9 mouse cellular contexts compared by ENCODE assay signal in the genomic region with DNA sequence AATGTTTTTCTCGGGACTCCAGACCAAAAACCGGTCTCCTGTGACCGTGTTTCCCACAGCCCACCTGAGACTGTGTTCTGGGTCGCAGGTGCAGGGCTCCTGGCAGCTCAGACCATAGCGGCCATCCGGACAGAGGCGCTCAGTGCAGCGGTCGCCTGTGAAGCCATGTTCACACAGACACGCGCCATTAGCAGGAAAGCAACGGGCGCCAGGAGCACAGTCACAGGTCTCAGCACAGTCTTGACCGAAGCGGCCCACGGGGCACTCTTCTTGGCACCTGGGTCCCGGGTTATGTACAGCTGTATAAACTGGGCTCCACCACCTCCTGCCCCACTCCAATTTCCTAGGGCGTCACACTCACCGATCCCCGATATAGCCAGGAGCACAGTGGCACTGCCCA. TPM values are rescaled to one million over a fixed set of nuclear protein-coding genes. Genes with fewer than 3 reads are reported as not detected.
DNase-seq lines count a peak whose midpoint lies in the region; ATAC-seq and TF ChIP-seq lines count a peak whose summit lies in the region.
"Had no signal": no experiment of that assay in that cellular context is flagged by ENCODE, and none has a peak within 500 bp of the region (broad histone marks: within the 10 kb centered on the region; RNA-seq: fewer than 3 reads in every experiment).

No protein-coding gene starts in this region.

- no peak overlapping the region for H3K9ac ChIP-seq in kidney, postnatal 0 days (ENCODE audit: low read depth, low read length)
- no peak overlapping the region for H3K9ac ChIP-seq in embryonic facial prominence, embryonic 15.5 days
- no peak overlapping the region; the same call in 1 of the 2 replicates for H3K9ac ChIP-seq in hindbrain, embryonic 11.5 days (ENCODE audit: low read depth, low read length)
- peak overlapping the region; percentile 21; the same call in 1 of the 2 replicates for H3K9ac ChIP-seq in midbrain, embryonic 14.5 days (replicated peaks; ENCODE audit: low read length)

- H3K36me3 ChIP-seq in kidney, postnatal 0 days (ENCODE audit: insufficient read depth, low read length), result peaks cover 38% of the 10 kb centered on the region
- no peaks in the 10 kb centered on the region for H3K36me3 ChIP-seq in embryonic facial prominence, embryonic 15.5 days
- no peaks in the 10 kb centered on the region for H3K36me3 ChIP-seq in hindbrain, embryonic 11.5 days (ENCODE audit: control insufficient read depth, insufficient read depth, low read length)
- H3K36me3 ChIP-seq in midbrain, embryonic 14.5 days (ENCODE audit: control insufficient read depth, insufficient read depth, low read length), result no peaks in the 10 kb centered on the region

- no peaks in the 10 kb centered on the region for H3K27me3 ChIP-seq in kidney, postnatal 0 days (ENCODE audit: insufficient read depth, low read length)
- peaks cover 12% of the 10 kb centered on the region; the same call in 1 of the 2 replicates for H3K27me3 ChIP-seq in embryonic facial prominence, embryonic 15.5 days
- peaks cover 2% of the 10 kb centered on the region; the same call in 1 of the 2 replicates for H3K27me3 ChIP-seq in hindbrain, embryonic 11.5 days (ENCODE audit: control insufficient read depth, insufficient read depth, low read length)
- H3K27me3 ChIP-seq in midbrain, embryonic 14.5 days (ENCODE audit: control insufficient read depth, insufficient read depth, low read length), result 0 out of 2 replicates have a peak, but pooled peaks cover 4% of the 10 kb centered on the region

- H3K4me3 ChIP-seq in kidney, postnatal 0 days (replicated peaks; ENCODE audit: low read depth, low read length), result peak overlapping the region; percentile 8; the same call in 1 of the 2 replicates
- no peak overlapping the region for H3K4me3 ChIP-seq in embryonic facial prominence, embryonic 15.5 days (replicated peaks)
- no peak overlapping the region for H3K4me3 ChIP-seq in hindbrain, embryonic 11.5 days (ENCODE audit: low read depth, low read length)
- peak overlapping the region; percentile 22; the same call in 1 of the 2 replicates for H3K4me3 ChIP-seq in midbrain, embryonic 14.5 days (replicated peaks; ENCODE audit: low read depth, low read length)

- H3K27ac ChIP-seq in kidney, postnatal 0 days, result no peak overlapping the region
- H3K27ac ChIP-seq in embryonic facial prominence, embryonic 15.5 days (replicated peaks), result no peak overlapping the region
- H3K27ac ChIP-seq in hindbrain, embryonic 11.5 days (ENCODE audit: low read depth, low read length), result no peak overlapping the region
- H3K27ac ChIP-seq in midbrain, embryonic 14.5 days (replicated peaks; ENCODE audit: low read depth, low read length), result no peak overlapping the region

- ATAC-seq in kidney, postnatal 0 days (replicated peaks; ENCODE audit: low FRiP score, low read depth), result 0 out of 2 replicates have a peak, but pooled peaks have one; percentile 11
- no peak for ATAC-seq in embryonic facial prominence, embryonic 15.5 days (ENCODE audit: insufficient number of reproducible peaks, low FRiP score, low TSS enrichment, low read depth)
- 0 out of 2 replicates have a peak, but pooled peaks have one; percentile 10 for ATAC-seq in hindbrain, embryonic 11.5 days (ENCODE audit: low FRiP score)
- ATAC-seq in midbrain, embryonic 14.5 days (ENCODE audit: low FRiP score, low TSS enrichment), result no peak
- ATAC-seq in megakaryocyte progenitor cell, adult 5-6 weeks (replicated peaks; ENCODE audit: poor library complexity), result no peak

- no peaks in the 10 kb centered on the region for H3K9me3 ChIP-seq in kidney, postnatal 0 days (replicated peaks; ENCODE audit: low read length)
- H3K9me3 ChIP-seq in embryonic facial prominence, embryonic 15.5 days (replicated peaks), result no peaks in the 10 kb centered on the region
- H3K9me3 ChIP-seq in hindbrain, embryonic 11.5 days (ENCODE audit: control insufficient read depth, low read length), result no peaks in the 10 kb centered on the region
- H3K9me3 ChIP-seq in midbrain, embryonic 14.5 days (ENCODE audit: control insufficient read depth, low read length), result no peaks in the 10 kb centered on the region

- 49% methylated on average over 20 of the region's 20 CpGs for WGBS in kidney, postnatal 0 days
- WGBS in embryonic facial prominence, embryonic 15.5 days, result 47% methylated on average over 20 of the region's 20 CpGs
- 44% methylated on average over 20 of the region's 20 CpGs for WGBS in hindbrain, embryonic 11.5 days
- WGBS in midbrain, embryonic 14.5 days, result 49% methylated on average over 20 of the region's 20 CpGs

- DNase-seq in kidney, postnatal 0 days (ENCODE audit: low spot score), result no peak
- no peak for DNase-seq in kidney, adult 11 months
- no peak for DNase-seq in hindbrain, embryonic 11.5 days (ENCODE audit: low spot score)
- no peak for DNase-seq in midbrain, embryonic 14.5 days
- no peak for DNase-seq in left cerebral cortex, postnatal 36 days (ENCODE audit: low spot score in 2 of 2)
- no peak for DNase-seq in kidney, postnatal 10 days

- peak overlapping the region; percentile 35 for H3K4me2 ChIP-seq in kidney, postnatal 0 days (ENCODE audit: low read length)
- H3K4me2 ChIP-seq in embryonic facial prominence, embryonic 15.5 days (replicated peaks), result peak overlapping the region; percentile 48
- peak overlapping the region; percentile 21; the same call in 1 of the 2 replicates for H3K4me2 ChIP-seq in hindbrain, embryonic 11.5 days (replicated peaks; ENCODE audit: low read depth, low read length)
- H3K4me2 ChIP-seq in midbrain, embryonic 14.5 days (ENCODE audit: low read length), result peak overlapping the region; percentile 48

- H3K4me1 ChIP-seq in kidney, postnatal 0 days (replicated peaks; ENCODE audit: insufficient read depth, low read length), result peaks cover 12% of the 10 kb centered on the region; the same call in 1 of the 2 replicates
- H3K4me1 ChIP-seq in embryonic facial prominence, embryonic 15.5 days, result peaks cover 17% of the 10 kb centered on the region
- H3K4me1 ChIP-seq in hindbrain, embryonic 11.5 days (replicated peaks; ENCODE audit: control insufficient read depth, insufficient read depth, low read length), result no peaks in the 10 kb centered on the region; the same call in 1 of the 2 replicates
- no peaks in the 10 kb centered on the region for H3K4me1 ChIP-seq in midbrain, embryonic 14.5 days (ENCODE audit: control insufficient read depth, insufficient read depth, low read length)

- TF ChIP-seq CTCF in kidney, postnatal 0 days (IDR thresholded peaks at IDR 0.05; ENCODE audit: low read depth), result no peak

- intact Hi-C loops in left cerebral cortex, postnatal 36 days (cut with DNase I), result no loop called here

RNA-seq across cellular contexts. Expression of a gene that starts 8.1 kb away (rescaled TPM):
- polyA plus RNA-seq in kidney, postnatal 0 days (2015; fragmentation: Nextera tagmentation; extraction: Ambion mirVana), result 0.37 and 0.45 TPM in 2 replicates
- 3.3 and 5.4 TPM in 2 replicates for polyA plus RNA-seq in embryonic facial prominence, embryonic 15.5 days (2015; fragmentation: Nextera tagmentation; extraction: Ambion mirVana)
- 0.40 and 0.83 TPM in 2 replicates for polyA plus RNA-seq in hindbrain, embryonic 11.5 days (2014; fragmentation: Nextera tagmentation; extraction: Ambion mirVana)
- polyA plus RNA-seq in midbrain, embryonic 14.5 days (2014; fragmentation: Nextera tagmentation; extraction: Ambion mirVana), result 0.49 and 0.50 TPM in 2 replicates
- under 1 TPM in 1 of 2 experiments, not detected in 1; 0.49 TPM for total RNA-seq in left cerebral cortex, postnatal 36 days (2021)
- not detected in 2 replicates for total RNA-seq in megakaryocyte progenitor cell, adult 5-6 weeks (2015)
- 0.03 TPM in 1 of 2 replicates, not detected in the other for total RNA-seq in megakaryocyte progenitor cell, adult 5-6 weeks (2017)

RNA-seq across cellular contexts. Expression of a gene that starts 38.5 kb away (rescaled TPM):
- 2.1 and 2.3 TPM in 2 replicates for polyA plus RNA-seq in kidney, postnatal 0 days (2015; fragmentation: Nextera tagmentation; extraction: Ambion mirVana)
- polyA plus RNA-seq in embryonic facial prominence, embryonic 15.5 days (2015; fragmentation: Nextera tagmentation; extraction: Ambion mirVana), result 4.2 and 4.9 TPM in 2 replicates
- polyA plus RNA-seq in hindbrain, embryonic 11.5 days (2014; fragmentation: Nextera tagmentation; extraction: Ambion mirVana), result 6.7 and 8.5 TPM in 2 replicates
- polyA plus RNA-seq in midbrain, embryonic 14.5 days (2014; fragmentation: Nextera tagmentation; extraction: Ambion mirVana), result 1.2 and 1.7 TPM in 2 replicates
- total RNA-seq in left cerebral cortex, postnatal 36 days (2021), result under 1 TPM; 0.35 to 0.95 TPM
- total RNA-seq in megakaryocyte progenitor cell, adult 5-6 weeks (2015), result not detected in 2 replicates
- total RNA-seq in megakaryocyte progenitor cell, adult 5-6 weeks (2017), result not detected in 2 replicates
- total RNA-seq: common myeloid progenitor, adult 5-6 weeks had no signal

RNA-seq across cellular contexts. Expression of a gene that starts 40.3 kb away (rescaled TPM):
- 1.9 and 2.3 TPM in 2 replicates for polyA plus RNA-seq in kidney, postnatal 0 days (2015; fragmentation: Nextera tagmentation; extraction: Ambion mirVana)
- 0.47 and 0.68 TPM in 2 replicates for polyA plus RNA-seq in embryonic facial prominence, embryonic 15.5 days (2015; fragmentation: Nextera tagmentation; extraction: Ambion mirVana)
- 0.36 and 0.83 TPM in 2 replicates for polyA plus RNA-seq in hindbrain, embryonic 11.5 days (2014; fragmentation: Nextera tagmentation; extraction: Ambion mirVana)
- polyA plus RNA-seq in midbrain, embryonic 14.5 days (2014; fragmentation: Nextera tagmentation; extraction: Ambion mirVana), result 0.13 and 0.97 TPM in 2 replicates
- total RNA-seq in left cerebral cortex, postnatal 36 days (2021), result under 1 TPM; 0.39 to 0.77 TPM
- total RNA-seq in megakaryocyte progenitor cell, adult 5-6 weeks (2015), result 0.05 TPM in 1 of 2 replicates, not detected in the other
- not detected in 2 replicates for total RNA-seq in megakaryocyte progenitor cell, adult 5-6 weeks (2017)
- total RNA-seq: common myeloid progenitor, adult 5-6 weeks had no signal

Comparison
In these comparisons a context has a peak if more than half of its experiments do, and no peak if none do; other contexts are left out.
1. ATAC-seq: peak in kidney, postnatal 0 days (single experiment) and hindbrain, embryonic 11.5 days (single experiment); none in embryonic facial prominence, embryonic 15.5 days (single experiment), midbrain, embryonic 14.5 days (single experiment) and megakaryocyte progenitor cell, adult 5-6 weeks (single experiment).
2. H3K4me3 ChIP-seq: peak in kidney, postnatal 0 days (single experiment) and midbrain, embryonic 14.5 days (single experiment); none in embryonic facial prominence, embryonic 15.5 days (single experiment) and hindbrain, embryonic 11.5 days (single experiment).
3. Peak in every context shown above with its lines, with median percentiles within 50 percentile points of each other: H3K4me2 ChIP-seq.